Mouse (Mus musculus): ENCODE measurements at regions not wholly inside any gene's neighbourhood (a gene's known extent, or its start where the extent isn't known, plus 50 kb on each side); places are given as distances from the start of the nearest gene placed in this dataset.

DNA sequence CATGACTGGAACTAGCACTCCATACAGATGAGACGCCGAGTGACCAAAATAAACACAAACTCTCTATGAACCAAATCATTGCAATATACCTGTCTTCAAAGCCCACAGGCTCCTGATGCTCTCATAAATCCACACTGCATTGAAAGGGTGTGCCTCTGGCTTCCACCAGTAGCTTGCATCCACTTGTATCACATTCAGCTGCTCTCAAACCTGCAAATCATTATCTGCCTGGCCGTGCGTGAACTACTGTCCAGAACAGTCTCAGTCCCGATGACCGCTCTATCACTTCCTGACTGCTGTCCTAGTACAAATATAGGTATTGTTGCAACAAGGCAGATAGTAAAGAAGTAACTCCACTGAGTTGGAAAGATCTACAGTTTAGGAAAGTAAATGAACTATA, 77.9 kb upstream of the Tsc22d2 start:
- TF ChIP-seq EP300 (IDR thresholded peaks at IDR 0.05; ENCODE audit: low read depth) (no peak), CTCF (IDR thresholded peaks at IDR 0.05; ENCODE audit: low read depth) (no peak)

Measured in heart, postnatal 0 days (tissue).